Mouse (Mus musculus): ENCODE data around the gene Map3k7cl. TPM values are rescaled to one million over a fixed set of nuclear protein-coding genes. Genes with fewer than 3 reads are reported as not detected.

Gene Map3k7cl
- polyA plus RNA-seq, 1 experiment from 2014 or later = not detected

GRCm38 (mm10) chr16:87594145-87594544 lies 41.0 kb downstream of the Map3k7cl start:
- no peaks in the 10 kb centered on the region for H3K27me3 ChIP-seq
- 0 out of 2 replicates have a peak, but pooled peaks cover 4% of the 10 kb centered on the region for H3K9me3 ChIP-seq (replicated peaks)
- no peak overlapping the region for H3K9ac ChIP-seq
- no peak overlapping the region for H3K4me3 ChIP-seq (replicated peaks)
- no peak overlapping the region for H3K4me2 ChIP-seq
- WGBS (ENCODE audit: insufficient replicate concordance) = 72% methylated on average over 10 of the region's 10 CpGs
- no peaks in the 10 kb centered on the region for H3K36me3 ChIP-seq
- no peak for ATAC-seq (ENCODE audit: low read depth)
- H3K27ac ChIP-seq = no peak overlapping the region
- H3K4me1 ChIP-seq (replicated peaks) = peaks cover 5% of the 10 kb centered on the region; the same call in 1 of the 2 replicates
- DNase-seq = no peak

DNA sequence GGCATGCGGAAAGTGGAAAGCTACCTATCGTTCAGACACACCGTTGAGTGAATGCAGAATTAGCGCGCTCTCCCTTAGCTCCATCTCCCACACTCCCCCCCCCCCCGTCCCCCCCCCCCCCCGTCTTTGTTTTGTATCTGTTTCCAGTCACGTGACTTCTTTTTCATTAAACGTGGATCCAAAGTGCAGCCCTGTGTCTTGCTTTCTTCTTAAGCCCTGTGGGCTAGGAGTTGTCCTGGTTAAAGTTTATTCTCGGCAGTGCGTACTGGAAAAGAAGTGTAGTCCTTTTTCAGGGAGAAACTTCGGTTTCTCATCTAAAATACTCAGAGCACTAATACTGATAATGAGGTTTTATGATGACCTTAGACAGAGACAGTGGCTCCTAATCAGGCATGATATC lies 42.0 kb downstream of the Map3k7cl start:
- no peak overlapping the region for H3K9ac ChIP-seq
- no peak for ATAC-seq (ENCODE audit: low read depth)
- peaks cover 5% of the 10 kb centered on the region; the same call in 1 of the 2 replicates for H3K4me1 ChIP-seq (replicated peaks)
- no peak overlapping the region for H3K4me3 ChIP-seq (replicated peaks)
- H3K9me3 ChIP-seq (replicated peaks) = 0 out of 2 replicates have a peak, but pooled peaks cover 4% of the 10 kb centered on the region
- DNase-seq = no peak
- H3K27me3 ChIP-seq = no peaks in the 10 kb centered on the region
- WGBS (ENCODE audit: insufficient replicate concordance) = 79% methylated on average over 10 of the region's 12 CpGs
- no peak overlapping the region for H3K27ac ChIP-seq
- no peak overlapping the region for H3K4me2 ChIP-seq
- H3K36me3 ChIP-seq = no peaks in the 10 kb centered on the region

GRCm38 (mm10) chr16:87602717-87603526 lies 49.8 kb downstream of the Map3k7cl start:
- ATAC-seq (ENCODE audit: low read depth) = no peak
- H3K27me3 ChIP-seq = no peaks in the 10 kb centered on the region
- no peak overlapping the region for H3K4me2 ChIP-seq
- no peak for DNase-seq
- peaks cover 2% of the 10 kb centered on the region; the same call in 1 of the 2 replicates for H3K4me1 ChIP-seq (replicated peaks)
- no peak overlapping the region for H3K4me3 ChIP-seq (replicated peaks)
- no peak overlapping the region for H3K9ac ChIP-seq
- no peaks in the 10 kb centered on the region for H3K36me3 ChIP-seq
- H3K27ac ChIP-seq = no peak overlapping the region
- H3K9me3 ChIP-seq (replicated peaks) = no peaks in the 10 kb centered on the region
- 46% methylated on average over 17 of the region's 17 CpGs for WGBS (ENCODE audit: insufficient replicate concordance)

DNA sequence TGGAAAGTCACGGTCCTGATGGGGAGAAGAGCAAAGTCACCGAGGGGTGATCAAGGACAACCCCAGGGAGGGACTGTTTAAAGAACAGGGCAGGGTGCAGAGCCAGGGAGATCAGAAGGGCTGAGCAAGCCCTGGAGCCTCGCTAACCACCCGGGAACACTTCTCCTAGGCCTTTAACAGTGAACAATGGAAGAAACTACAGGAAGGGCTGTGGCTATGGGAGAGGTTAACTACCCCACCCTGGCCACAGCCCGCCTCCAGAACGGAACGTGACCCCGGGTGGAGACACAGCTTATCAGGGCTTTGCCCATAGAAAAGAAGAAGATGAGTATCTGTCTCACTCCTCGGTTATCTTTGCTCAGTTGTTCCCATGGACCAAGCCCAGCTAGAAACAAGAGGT lies 50.9 kb downstream of the Map3k7cl start:
- no peak overlapping the region for H3K27ac ChIP-seq
- no peak overlapping the region for H3K4me2 ChIP-seq
- H3K36me3 ChIP-seq = no peaks in the 10 kb centered on the region
- H3K9ac ChIP-seq = no peak overlapping the region
- DNase-seq = no peak
- no peaks in the 10 kb centered on the region for H3K27me3 ChIP-seq
- no peak overlapping the region for H3K4me3 ChIP-seq (replicated peaks)
- no peaks in the 10 kb centered on the region for H3K9me3 ChIP-seq (replicated peaks)
- no peaks in the 10 kb centered on the region for H3K4me1 ChIP-seq (replicated peaks)
- no peak for ATAC-seq (ENCODE audit: low read depth)
- WGBS (ENCODE audit: insufficient replicate concordance) = 25% methylated on average over 9 of the region's 9 CpGs

DNA sequence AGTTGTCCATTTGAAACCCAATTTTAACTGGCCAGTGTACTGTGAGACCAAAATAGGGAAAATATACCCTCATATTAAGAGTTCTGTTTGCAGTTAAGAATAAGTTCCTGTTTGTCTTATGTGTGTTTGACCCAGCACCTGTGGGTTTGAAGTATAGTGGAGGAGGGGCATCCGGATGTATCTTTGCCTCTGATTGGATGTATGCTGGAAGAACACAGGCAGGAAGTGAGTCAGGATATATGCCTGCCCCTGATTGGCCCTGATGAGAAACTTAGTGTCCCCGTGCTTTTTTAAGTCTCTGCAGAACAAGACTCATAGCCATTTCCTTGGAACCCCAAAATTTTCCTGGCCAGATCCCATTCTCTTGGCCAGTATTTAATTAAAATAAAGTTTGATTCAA lies 51.8 kb downstream of the Map3k7cl start:
- no peak for DNase-seq

DNA sequence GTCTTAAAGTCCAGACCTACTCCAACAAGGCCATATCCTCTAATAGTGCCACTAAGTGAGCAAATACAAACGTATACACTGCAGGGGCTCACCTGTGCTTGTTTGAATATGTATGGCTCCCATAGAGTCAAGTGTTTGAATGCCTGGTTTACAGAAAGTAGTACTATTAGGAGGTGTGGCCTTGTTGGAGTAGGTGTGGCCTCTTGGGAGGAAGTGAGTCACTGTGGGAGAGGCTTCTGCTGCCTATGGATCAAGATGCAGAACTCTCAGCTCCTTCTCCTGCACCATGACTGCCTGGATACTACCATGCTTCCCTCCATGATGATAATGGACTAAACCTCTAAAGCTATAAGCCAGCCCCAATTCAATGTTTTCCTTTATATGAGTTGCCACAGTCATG lies 54.3 kb downstream of the Map3k7cl start:
- 61% methylated on average over 1 of the region's 1 CpGs for WGBS (ENCODE audit: insufficient replicate concordance)
- no peak for ATAC-seq (ENCODE audit: low read depth)

More for the DNA sequence above, 51.8 kb downstream of the Map3k7cl start:
- H3K9me3 ChIP-seq (replicated peaks) = no peaks in the 10 kb centered on the region
- H3K27me3 ChIP-seq = no peaks in the 10 kb centered on the region
- WGBS (ENCODE audit: insufficient replicate concordance) = 50% methylated on average over 2 of the region's 2 CpGs
- H3K4me2 ChIP-seq = no peak overlapping the region
- no peaks in the 10 kb centered on the region for H3K36me3 ChIP-seq
- H3K9ac ChIP-seq = no peak overlapping the region
- no peak overlapping the region for H3K4me3 ChIP-seq (replicated peaks)
- ATAC-seq (ENCODE audit: low read depth) = no peak
- no peaks in the 10 kb centered on the region for H3K4me1 ChIP-seq (replicated peaks)
- H3K27ac ChIP-seq = no peak overlapping the region

DNA sequence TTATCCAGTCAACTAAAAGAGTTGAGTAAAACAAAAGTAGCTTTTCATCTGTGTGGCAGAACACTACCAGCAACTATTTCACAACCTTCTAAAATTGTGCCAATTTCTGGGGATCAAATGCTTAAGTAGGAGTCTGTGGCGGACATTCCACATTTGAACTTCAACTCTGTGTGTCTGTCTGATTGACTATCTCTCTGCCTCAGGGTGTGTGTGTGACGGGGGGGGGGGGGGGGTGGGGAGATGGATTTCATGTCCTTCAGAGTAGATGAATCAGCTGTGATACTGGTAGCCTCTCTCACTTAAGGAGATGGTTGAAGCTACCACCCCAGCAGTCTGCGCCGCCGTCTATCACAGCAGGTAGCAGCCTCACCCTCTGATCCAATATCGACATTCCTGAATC lies 54.8 kb downstream of the Map3k7cl start:
- ATAC-seq (ENCODE audit: low read depth) = no peak
- Histone ChIP-seq H3K4me3 (replicated peaks) (no peak overlapping the region), H3K4me2 (no peak overlapping the region), H3K9me3 (replicated peaks) (no peaks in the 10 kb centered on the region), H3K27me3 (no peaks in the 10 kb centered on the region), H3K9ac (no peak overlapping the region), H3K27ac (no peak overlapping the region), H3K36me3 (no peaks in the 10 kb centered on the region), H3K4me1 (replicated peaks) (no peaks in the 10 kb centered on the region; the same call in 1 of the 2 replicates)
- 74% methylated on average over 6 of the region's 6 CpGs for WGBS (ENCODE audit: insufficient replicate concordance)
- DNase-seq = no peak

More for the DNA sequence above, 54.3 kb downstream of the Map3k7cl start:
- no peaks in the 10 kb centered on the region for H3K9me3 ChIP-seq (replicated peaks)
- H3K9ac ChIP-seq = no peak overlapping the region
- no peaks in the 10 kb centered on the region for H3K27me3 ChIP-seq
- no peak overlapping the region for H3K4me2 ChIP-seq
- H3K4me3 ChIP-seq (replicated peaks) = no peak overlapping the region
- no peaks in the 10 kb centered on the region; the same call in 1 of the 2 replicates for H3K4me1 ChIP-seq (replicated peaks)
- no peak for DNase-seq
- H3K27ac ChIP-seq = no peak overlapping the region
- H3K36me3 ChIP-seq = no peaks in the 10 kb centered on the region

DNA sequence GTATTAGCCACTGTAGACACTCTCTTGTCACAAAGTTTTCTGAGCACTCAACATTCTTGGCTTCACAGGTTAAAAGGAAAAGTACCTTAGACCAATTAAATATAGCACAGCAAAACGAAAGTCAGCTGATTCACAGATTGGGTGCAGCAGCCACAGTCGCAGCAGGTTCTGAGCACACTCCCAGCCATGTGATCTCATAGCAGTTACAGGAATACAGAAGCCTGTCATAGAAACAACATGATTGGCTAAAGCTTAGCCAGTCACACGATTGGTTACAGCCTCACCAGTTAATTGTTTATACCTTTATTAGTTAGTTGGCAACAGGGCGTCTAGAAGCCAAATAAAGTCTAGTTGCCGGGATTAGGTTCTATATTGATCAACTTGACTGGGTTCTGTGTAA lies 57.0 kb downstream of the Map3k7cl start:
- no peak overlapping the region for H3K4me3 ChIP-seq (replicated peaks)
- H3K4me1 ChIP-seq (replicated peaks) = no peaks in the 10 kb centered on the region; the same call in 1 of the 2 replicates
- no peaks in the 10 kb centered on the region for H3K9me3 ChIP-seq (replicated peaks)
- DNase-seq (no peak), ATAC-seq (ENCODE audit: low read depth) (no peak)
- H3K27me3 ChIP-seq = no peaks in the 10 kb centered on the region
- H3K9ac ChIP-seq = no peak overlapping the region
- WGBS (ENCODE audit: insufficient replicate concordance) = 64% methylated on average over 5 of the region's 5 CpGs
- no peak overlapping the region for H3K27ac ChIP-seq
- no peaks in the 10 kb centered on the region for H3K36me3 ChIP-seq
- no peak overlapping the region for H3K4me2 ChIP-seq

DNA sequence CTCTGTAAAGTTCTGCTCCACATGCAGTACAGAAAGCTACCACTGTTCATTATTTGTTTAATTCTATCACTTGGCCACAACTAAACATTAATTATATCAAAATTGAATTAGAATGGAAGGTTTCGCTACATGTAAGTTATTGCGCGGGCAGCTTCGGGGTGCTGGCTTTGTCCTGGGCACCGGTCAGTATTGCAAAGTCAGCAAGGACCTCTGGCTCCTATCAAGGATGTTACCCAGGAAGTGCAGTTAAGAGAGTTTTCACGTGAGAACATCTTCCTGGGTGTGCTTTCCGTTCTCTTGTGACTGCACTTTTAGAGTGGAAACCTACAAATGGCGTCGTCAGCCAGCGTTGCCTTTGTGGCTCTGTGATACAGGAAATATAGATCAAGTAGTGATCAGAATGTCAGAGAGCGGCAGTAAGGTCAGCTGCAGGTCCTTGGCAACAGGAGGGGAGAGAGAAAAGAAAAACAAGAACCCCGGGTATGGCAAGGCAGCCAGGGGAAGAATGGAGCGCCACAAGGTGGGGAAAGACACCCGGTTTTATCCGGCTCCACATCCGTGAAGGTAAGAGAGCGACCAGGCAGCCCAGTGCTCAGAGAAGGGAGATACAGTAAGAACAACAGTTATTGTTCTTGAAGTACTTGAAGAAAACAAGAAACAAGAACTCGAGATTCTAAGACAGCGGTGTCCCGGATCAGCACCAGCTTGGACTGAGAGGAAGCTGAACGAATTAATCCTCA lies 57.6 kb downstream of the Map3k7cl start:
- no peak overlapping the region for H3K27ac ChIP-seq

DNA sequence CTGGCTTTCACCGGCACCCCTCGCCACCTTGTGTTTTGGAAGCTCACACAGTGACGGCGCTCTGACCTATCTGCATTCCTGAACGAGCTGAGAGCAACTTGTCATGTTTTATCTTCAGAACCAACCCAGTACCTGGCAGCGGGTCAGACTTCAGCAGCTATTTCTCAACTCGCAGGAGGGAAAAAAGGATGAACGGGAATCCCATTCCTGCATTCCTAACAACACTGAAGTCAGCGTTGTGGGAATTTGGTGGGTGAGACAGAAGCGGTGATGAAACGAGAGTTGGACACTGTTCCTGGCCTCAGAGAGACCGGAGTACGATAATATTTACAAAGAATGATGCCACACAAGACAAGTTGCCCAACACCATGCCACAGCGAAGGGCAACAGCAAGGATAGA lies 58.3 kb downstream of the Map3k7cl start:
- no peaks in the 10 kb centered on the region for H3K27me3 ChIP-seq
- DNase-seq (no peak), ATAC-seq (ENCODE audit: low read depth) (no peak)
- H3K4me2 ChIP-seq = 0 out of 2 replicates have a peak overlapping the region, but pooled peaks have one; percentile 1
- no peak overlapping the region for H3K27ac ChIP-seq
- H3K9ac ChIP-seq = no peak overlapping the region
- H3K4me1 ChIP-seq (replicated peaks) = no peaks in the 10 kb centered on the region; the same call in 1 of the 2 replicates
- H3K4me3 ChIP-seq (replicated peaks) = no peak overlapping the region
- H3K9me3 ChIP-seq (replicated peaks) = no peaks in the 10 kb centered on the region
- WGBS (ENCODE audit: insufficient replicate concordance) = 69% methylated on average over 14 of the region's 14 CpGs
- H3K36me3 ChIP-seq = no peaks in the 10 kb centered on the region

More for the DNA sequence above, 57.6 kb downstream of the Map3k7cl start:
- Histone ChIP-seq H3K27me3 (no peaks in the 10 kb centered on the region), H3K4me1 (replicated peaks) (no peaks in the 10 kb centered on the region; the same call in 1 of the 2 replicates), H3K4me2 (no peak overlapping the region), H3K9ac (no peak overlapping the region), H3K9me3 (replicated peaks) (no peaks in the 10 kb centered on the region), H3K4me3 (replicated peaks) (no peak overlapping the region), H3K36me3 (no peaks in the 10 kb centered on the region)
- no peak for ATAC-seq (ENCODE audit: low read depth)
- WGBS (ENCODE audit: insufficient replicate concordance) = 72% methylated on average over 21 of the region's 21 CpGs
- DNase-seq = no peak

DNA sequence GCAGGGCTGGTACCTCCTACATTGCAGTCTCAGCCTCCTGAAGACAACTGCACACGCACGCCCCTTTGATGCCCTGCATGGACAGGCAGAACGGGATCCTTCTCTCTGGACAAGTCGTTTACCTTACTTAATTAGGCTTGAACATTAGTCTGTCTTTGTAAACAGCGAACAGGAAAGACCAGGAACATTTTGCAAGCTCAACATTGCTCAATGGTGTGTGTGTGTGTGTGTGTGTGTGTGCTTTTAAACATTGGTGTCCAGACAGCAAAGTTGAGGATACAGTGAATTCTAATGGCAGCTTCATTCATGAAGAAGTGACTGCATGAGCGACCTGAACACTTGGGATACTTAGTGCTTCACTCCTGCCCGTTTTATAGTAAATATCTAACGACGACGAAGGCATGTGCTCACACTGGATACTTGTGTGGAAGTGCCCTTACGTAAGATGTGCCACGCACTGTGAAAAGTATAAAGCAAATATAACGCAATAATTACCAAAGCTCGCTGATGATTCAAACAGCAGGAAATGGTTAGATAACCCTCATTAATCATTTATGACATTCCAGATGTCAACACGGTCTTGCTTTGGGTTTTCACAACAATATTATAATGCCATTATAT lies 59.2 kb downstream of the Map3k7cl start:
- ATAC-seq (ENCODE audit: low read depth) = no peak
- WGBS (ENCODE audit: insufficient replicate concordance) = 62% methylated on average over 15 of the region's 15 CpGs
- Histone ChIP-seq H3K9me3 (replicated peaks) (no peaks in the 10 kb centered on the region), H3K4me3 (replicated peaks) (no peak overlapping the region), H3K4me1 (replicated peaks) (no peaks in the 10 kb centered on the region; the same call in 1 of the 2 replicates), H3K27ac (no peak overlapping the region), H3K27me3 (no peaks in the 10 kb centered on the region), H3K9ac (no peak overlapping the region), H3K4me2 (no peak overlapping the region), H3K36me3 (no peaks in the 10 kb centered on the region)
- DNase-seq = no peak
